Mouse (Mus musculus): Measurements from ENCODE around the gene Rab33b. TPM values are rescaled to one million over a fixed set of nuclear protein-coding genes. Genes with fewer than 3 reads are reported as not detected.

Gene Rab33b
- polyA plus RNA-seq, 1 experiment: 3.7 TPM

DNA sequence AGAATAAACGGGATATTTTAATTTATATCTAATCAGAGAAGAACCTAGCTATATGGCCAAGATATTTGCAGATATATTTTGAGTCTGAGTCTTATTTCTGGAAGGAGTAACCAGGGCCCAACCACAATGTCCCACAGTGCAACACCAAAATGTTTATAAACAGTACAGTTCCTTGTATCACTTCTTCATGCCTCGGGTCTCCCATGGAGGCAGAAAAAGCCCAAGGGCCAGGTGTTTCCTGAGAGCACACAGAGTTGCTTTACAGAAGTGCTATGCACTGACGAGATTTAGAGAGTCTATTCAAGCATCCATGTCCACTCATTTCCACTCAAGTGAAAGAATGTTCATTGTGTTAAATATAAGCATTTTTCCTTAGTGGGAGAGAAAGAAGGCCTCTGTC lies 1.8 kb upstream of the Rab33b start:
- H3K27ac ChIP-seq (ENCODE audit: control insufficient read depth, insufficient read depth, low read depth, low read length): no peak overlapping the region
- no peaks in the 10 kb centered on the region for H3K27me3 ChIP-seq (ENCODE audit: control insufficient read depth, insufficient read depth, low read length)
- no peak overlapping the region for H3K4me3 ChIP-seq (ENCODE audit: control insufficient read depth, low read depth, low read length)
- H3K36me3 ChIP-seq (ENCODE audit: control insufficient read depth, insufficient read depth, low read length): no peaks in the 10 kb centered on the region
- no peak for TF ChIP-seq CTCF (IDR thresholded peaks at IDR 0.05; ENCODE audit: control insufficient read depth, insufficient read depth, insufficient replicate concordance, low read depth, low read length)
- no peak for TF ChIP-seq POLR2A (IDR thresholded peaks at IDR 0.05; ENCODE audit: control insufficient read depth, low read depth, low read length)
- peaks cover 2% of the 10 kb centered on the region for H3K4me1 ChIP-seq (ENCODE audit: control insufficient read depth, insufficient read depth, low read length)

DNA sequence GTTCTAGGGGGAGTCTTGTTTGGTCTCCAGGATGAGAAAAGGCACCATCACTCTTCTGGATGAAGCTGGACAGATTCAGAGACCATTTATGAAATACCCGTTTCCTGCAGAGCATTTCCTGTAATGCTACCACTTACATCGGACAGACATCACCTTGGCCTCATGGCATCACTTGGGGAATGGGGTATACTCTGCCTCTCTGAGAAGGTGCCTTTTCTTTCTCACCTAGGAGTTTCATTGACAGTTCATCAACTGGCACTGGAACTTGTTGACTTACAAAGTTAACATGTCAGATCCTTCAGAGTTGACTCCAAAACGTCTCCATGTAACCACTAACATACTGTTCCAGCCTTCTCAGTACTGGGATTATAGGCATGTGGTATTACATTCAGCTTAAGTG lies 939 bp upstream of the Rab33b start:
- H3K27ac ChIP-seq (ENCODE audit: control insufficient read depth, insufficient read depth, low read depth, low read length): no peak overlapping the region
- no peak overlapping the region for H3K4me3 ChIP-seq (ENCODE audit: control insufficient read depth, low read depth, low read length)
- H3K36me3 ChIP-seq (ENCODE audit: control insufficient read depth, insufficient read depth, low read length): no peaks in the 10 kb centered on the region
- H3K27me3 ChIP-seq (ENCODE audit: control insufficient read depth, insufficient read depth, low read length): no peaks in the 10 kb centered on the region
- no peak for TF ChIP-seq CTCF (IDR thresholded peaks at IDR 0.05; ENCODE audit: control insufficient read depth, insufficient read depth, insufficient replicate concordance, low read depth, low read length)
- no peak for TF ChIP-seq POLR2A (IDR thresholded peaks at IDR 0.05; ENCODE audit: control insufficient read depth, low read depth, low read length)
- H3K4me1 ChIP-seq (ENCODE audit: control insufficient read depth, insufficient read depth, low read length): peaks cover 2% of the 10 kb centered on the region

DNA sequence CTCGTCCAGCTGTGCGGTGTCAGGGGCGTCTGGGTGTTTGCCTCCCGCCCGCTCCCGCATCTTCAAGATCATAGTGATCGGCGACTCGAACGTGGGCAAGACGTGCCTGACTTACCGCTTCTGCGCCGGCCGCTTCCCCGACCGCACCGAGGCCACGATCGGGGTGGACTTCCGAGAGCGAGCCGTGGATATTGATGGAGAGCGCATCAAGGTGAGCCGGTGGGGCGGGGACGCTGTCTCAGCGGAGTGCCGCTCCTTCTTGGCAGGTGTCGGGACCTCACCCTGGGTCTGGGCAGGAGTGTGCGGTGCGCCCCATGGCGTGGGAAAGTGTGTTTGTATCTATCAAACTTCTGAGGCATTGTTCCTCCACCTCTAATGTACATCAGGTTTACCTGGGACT lies 650 bp downstream of the Rab33b start:
- TF ChIP-seq POLR2A (IDR thresholded peaks at IDR 0.05; ENCODE audit: control insufficient read depth, low read depth, low read length) (no peak), CTCF (IDR thresholded peaks at IDR 0.05; ENCODE audit: control insufficient read depth, insufficient read depth, insufficient replicate concordance, low read depth, low read length) (no peak)
- H3K4me1 ChIP-seq (ENCODE audit: control insufficient read depth, insufficient read depth, low read length): peaks cover 2% of the 10 kb centered on the region
- peak overlapping the region; percentile 94 for H3K27ac ChIP-seq (ENCODE audit: control insufficient read depth, insufficient read depth, low read depth, low read length)
- H3K4me3 ChIP-seq (ENCODE audit: control insufficient read depth, low read depth, low read length): peak overlapping the region; percentile 100
- no peaks in the 10 kb centered on the region for H3K27me3 ChIP-seq (ENCODE audit: control insufficient read depth, insufficient read depth, low read length)
- H3K36me3 ChIP-seq (ENCODE audit: control insufficient read depth, insufficient read depth, low read length): no peaks in the 10 kb centered on the region

DNA sequence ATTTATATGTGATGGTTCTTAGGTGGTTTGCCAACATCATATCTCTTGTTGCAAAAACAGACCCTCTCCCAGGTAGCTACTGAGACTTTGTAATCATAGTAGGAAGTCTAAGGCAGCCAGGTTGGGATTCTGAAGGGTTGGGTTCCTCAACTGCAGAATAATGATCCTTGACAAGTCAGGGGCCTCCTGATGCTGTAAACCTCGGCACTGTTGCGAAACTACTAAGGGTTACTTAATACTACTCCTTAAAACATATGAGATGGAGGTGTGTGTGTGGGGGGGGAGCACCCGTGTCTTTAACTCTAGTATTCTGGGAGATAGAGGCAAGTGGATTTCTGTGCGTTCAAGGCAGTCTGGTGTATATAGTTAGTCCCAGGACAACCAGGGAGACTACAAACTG lies 1.6 kb downstream of the Rab33b start:
- no peak for TF ChIP-seq POLR2A (IDR thresholded peaks at IDR 0.05; ENCODE audit: control insufficient read depth, low read depth, low read length)
- no peak for TF ChIP-seq CTCF (IDR thresholded peaks at IDR 0.05; ENCODE audit: control insufficient read depth, insufficient read depth, insufficient replicate concordance, low read depth, low read length)
- Histone ChIP-seq H3K4me1 (ENCODE audit: control insufficient read depth, insufficient read depth, low read length) (peaks cover 2% of the 10 kb centered on the region), H3K4me3 (ENCODE audit: control insufficient read depth, low read depth, low read length) (peak overlapping the region; percentile 32), H3K36me3 (ENCODE audit: control insufficient read depth, insufficient read depth, low read length) (no peaks in the 10 kb centered on the region), H3K27ac (ENCODE audit: control insufficient read depth, insufficient read depth, low read depth, low read length) (no peak overlapping the region), H3K27me3 (ENCODE audit: control insufficient read depth, insufficient read depth, low read length) (no peaks in the 10 kb centered on the region)

GRCm38 (mm10) chr3:51486491-51487195 lies 2.9 kb downstream of the Rab33b start:
- TF ChIP-seq POLR2A (IDR thresholded peaks at IDR 0.05; ENCODE audit: control insufficient read depth, low read depth, low read length) (no peak), CTCF (IDR thresholded peaks at IDR 0.05; ENCODE audit: control insufficient read depth, insufficient read depth, insufficient replicate concordance, low read depth, low read length) (no peak)
- Histone ChIP-seq H3K27me3 (ENCODE audit: control insufficient read depth, insufficient read depth, low read length) (no peaks in the 10 kb centered on the region), H3K36me3 (ENCODE audit: control insufficient read depth, insufficient read depth, low read length) (no peaks in the 10 kb centered on the region), H3K4me3 (ENCODE audit: control insufficient read depth, low read depth, low read length) (no peak overlapping the region), H3K4me1 (ENCODE audit: control insufficient read depth, insufficient read depth, low read length) (peaks cover 2% of the 10 kb centered on the region), H3K27ac (ENCODE audit: control insufficient read depth, insufficient read depth, low read depth, low read length) (no peak overlapping the region)

- H3K36me3 ChIP-seq (ENCODE audit: control insufficient read depth, insufficient read depth, low read length): peaks cover 2% of the 10 kb centered on the region
- TF ChIP-seq CTCF (IDR thresholded peaks at IDR 0.05; ENCODE audit: control insufficient read depth, insufficient read depth, insufficient replicate concordance, low read depth, low read length) (no peak), POLR2A (IDR thresholded peaks at IDR 0.05; ENCODE audit: control insufficient read depth, low read depth, low read length) (no peak)
Observed at GRCm38 (mm10) chr3:51490088-51490753, 6.5 kb downstream of the Rab33b start.

GRCm38 (mm10) chr3:51493272-51493838 lies 9.6 kb downstream of the Rab33b start:
- TF ChIP-seq POLR2A (IDR thresholded peaks at IDR 0.05; ENCODE audit: control insufficient read depth, low read depth, low read length) (no peak), CTCF (IDR thresholded peaks at IDR 0.05; ENCODE audit: control insufficient read depth, insufficient read depth, insufficient replicate concordance, low read depth, low read length) (no peak)
- Histone ChIP-seq H3K27me3 (ENCODE audit: control insufficient read depth, insufficient read depth, low read length) (no peaks in the 10 kb centered on the region), H3K4me1 (ENCODE audit: control insufficient read depth, insufficient read depth, low read length) (no peaks in the 10 kb centered on the region), H3K27ac (ENCODE audit: control insufficient read depth, insufficient read depth, low read depth, low read length) (no peak overlapping the region), H3K4me3 (ENCODE audit: control insufficient read depth, low read depth, low read length) (no peak overlapping the region), H3K36me3 (ENCODE audit: control insufficient read depth, insufficient read depth, low read length) (peaks cover 2% of the 10 kb centered on the region)

More at GRCm38 (mm10) chr3:51490088-51490753, 6.5 kb downstream of the Rab33b start:
- Histone ChIP-seq H3K4me3 (ENCODE audit: control insufficient read depth, low read depth, low read length) (no peak overlapping the region), H3K4me1 (ENCODE audit: control insufficient read depth, insufficient read depth, low read length) (no peaks in the 10 kb centered on the region), H3K27ac (ENCODE audit: control insufficient read depth, insufficient read depth, low read depth, low read length) (no peak overlapping the region), H3K27me3 (ENCODE audit: control insufficient read depth, insufficient read depth, low read length) (no peaks in the 10 kb centered on the region)
